Mouse (Mus musculus) midbrain, postnatal 0 days (tissue): Measurements from ENCODE around the gene Rrnad1. TPM values are rescaled to one million over a fixed set of nuclear protein-coding genes. Genes with fewer than 3 reads are reported as not detected.

Source experiments
- ATAC-seq: fragments of 200-750 bp; cut with Nextera tagmentation; 2 replicates; pipeline ENCODE4 v1.8.0; 2017; ENCODE audit warnings: moderate number of reproducible peaks, mild to moderate bottlenecking, moderate TSS enrichment, moderate library complexity; ENCODE audit not compliant: low FRiP score
- DNase-seq: peaks from one replicate; pipeline ENCODE4 v3.0.0-alpha.2; 2015; ENCODE audit warnings: low spot score
- H3K27ac ChIP-seq: fragments of 300-500 bp; sonication (generic); 2 replicates; pipeline ENCODE4 v1.5.1; 2014; ENCODE audit warnings: low read depth, mild to moderate bottlenecking, low read length, mixed read lengths
- H3K27me3 ChIP-seq: fragments of 300-500 bp; sonication (generic); 2 replicates; pipeline ENCODE4 v1.6.1; 2014; ENCODE audit warnings: low read length, control low read depth, mixed read lengths; ENCODE audit not compliant: insufficient read depth
- H3K36me3 ChIP-seq: fragments of 300-500 bp; sonication (generic); 2 replicates; pipeline ENCODE4 v1.6.1; 2014; ENCODE audit warnings: low read length, control low read depth, mixed read lengths; ENCODE audit not compliant: insufficient read depth
- H3K4me1 ChIP-seq: fragments of 300-500 bp; sonication (generic); 2 replicates; pipeline ENCODE4 v1.6.1; 2014; ENCODE audit warnings: mild to moderate bottlenecking, control low read depth, antibody characterized with exemption, low read length, mixed read lengths; ENCODE audit not compliant: insufficient read depth
- H3K4me2 ChIP-seq: fragments of 300-500 bp; sonication (generic); 2 replicates; pipeline ENCODE4 v1.6.1; 2014; ENCODE audit warnings: low read depth, mild to moderate bottlenecking, low read length, mixed read lengths; ENCODE audit not compliant: poor library complexity, severe bottlenecking
- H3K4me3 ChIP-seq: fragments of 300-500 bp; sonication (generic); 2 replicates; pipeline ENCODE4 v1.5.1; 2014; ENCODE audit warnings: low read depth, mild to moderate bottlenecking, low read length, moderate library complexity
- H3K9ac ChIP-seq: fragments of 300-500 bp; sonication (generic); replicated peaks from 2 replicates; pipeline ENCODE4 v1.6.1; 2014; ENCODE audit warnings: mild to moderate bottlenecking, low read length, moderate library complexity, mixed read lengths; ENCODE audit not compliant: poor library complexity, severe bottlenecking
- H3K9me3 ChIP-seq: fragments of 300-500 bp; sonication (generic); 2 replicates; pipeline ENCODE4 v1.6.1; 2016; ENCODE audit warnings: low read length, control low read depth
- CTCF ChIP-seq: IDR thresholded peaks from 2 replicates; pipeline ENCODE4 v1.5.1; 2016; ENCODE audit warnings: antibody characterized with exemption, mild to moderate bottlenecking
- WGBS: fragments of 180-500 bp; shearing (Covaris S2); extraction: QIAGEN DNeasy Blood & Tissue Kit; methylation state at CpG from one replicate; pipeline ENCODE4 v1.1.7; 2014; 5-methylcytosine and 5-hydroxymethylcytosine counted together
- polyA plus RNA-seq: library from polyadenylated mRNA; unstranded; fragments of >200 nt; fragmentation: Nextera tagmentation; extraction: Ambion mirVana; gene quantifications from 2 replicates; pipeline ENCODE4 v1.2.1, GENCODE M21; 2015
- total RNA-seq: library from RNA; depleted of rRNA; stranded (reverse); fragments of >200 nt; gene quantifications from 2 replicates; pipeline ENCODE4 v1.2.3, GENCODE M21; 2014

Gene Rrnad1
- total and polyA plus RNA-seq, 2 experiments from 2014 or later: 17.6 to 27.8 TPM

GRCm38 (mm10) chr3:87909874-87910273, 20.6 kb downstream of the Rrnad1 start:
- Histone ChIP-seq H3K9me3 (no peaks in the 10 kb centered on the region), H3K4me3 (peak overlapping the region; percentile 32), H3K27me3 (no peaks in the 10 kb centered on the region), H3K4me2 (peak overlapping the region; percentile 61), H3K4me1 (peaks cover 20% of the 10 kb centered on the region), H3K9ac (peak overlapping the region; percentile 24; the same call in 1 of the 2 replicates), H3K27ac (peak overlapping the region; percentile 72; the same call in 1 of the 2 replicates), H3K36me3 (peaks cover 15% of the 10 kb centered on the region)
- DNase-seq (no peak), ATAC-seq (no peak)
- no peak for TF ChIP-seq CTCF
- WGBS: 11% methylated on average over 4 of the region's 4 CpGs

DNA sequence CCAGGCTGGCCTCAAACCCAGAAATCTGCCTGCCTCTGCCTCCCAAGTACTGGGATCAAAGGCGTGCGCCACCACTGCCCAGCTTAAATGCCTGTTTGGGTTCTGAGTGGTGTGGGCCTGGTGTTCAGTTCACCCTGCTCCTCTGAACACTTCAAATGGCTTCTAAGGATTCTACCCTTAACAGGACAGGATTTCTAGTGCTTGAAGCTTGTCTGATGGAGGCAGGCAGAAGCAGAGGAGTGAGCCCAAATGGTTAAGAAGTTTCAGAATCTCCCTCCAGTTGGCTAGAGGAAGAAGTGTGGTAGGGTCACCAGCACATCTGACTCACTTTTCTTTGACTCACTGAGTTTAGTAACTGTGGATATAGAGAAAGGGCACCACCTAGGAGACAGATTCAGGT, 21.1 kb downstream of the Rrnad1 start:
- Histone ChIP-seq H3K4me1 (peaks cover 20% of the 10 kb centered on the region), H3K4me3 (no peak overlapping the region), H3K27me3 (no peaks in the 10 kb centered on the region), H3K9ac (no peak overlapping the region), H3K4me2 (no peak overlapping the region; the same call in 1 of the 2 replicates), H3K36me3 (peaks cover 11% of the 10 kb centered on the region), H3K9me3 (no peaks in the 10 kb centered on the region), H3K27ac (no peak overlapping the region)
- 89% methylated on average over 2 of the region's 2 CpGs for WGBS
- ATAC-seq: no peak
- no peak for DNase-seq
- TF ChIP-seq CTCF: no peak

DNA sequence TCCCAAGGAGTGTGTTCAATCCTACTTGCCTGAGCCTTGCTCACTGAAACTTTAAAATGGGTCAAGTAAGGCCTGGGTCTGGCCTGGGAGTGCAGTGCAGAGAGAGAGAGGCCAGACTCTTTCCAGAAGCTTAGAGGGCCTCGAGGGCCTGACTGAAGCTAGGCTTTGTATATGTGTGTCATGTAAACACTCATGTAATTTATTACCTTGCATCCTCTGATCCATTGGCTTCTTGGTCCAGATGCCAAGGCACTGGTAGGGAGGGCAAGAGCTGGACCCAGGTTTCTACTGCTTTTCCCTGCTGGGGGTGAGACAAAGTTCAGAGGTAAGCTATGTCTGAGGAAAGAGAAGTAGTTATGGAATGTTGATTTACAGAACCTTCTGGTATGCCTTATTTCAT, 22.6 kb downstream of the Rrnad1 start:
- 0% methylated on average over 1 of the region's 1 CpGs for WGBS
- no peak overlapping the region for H3K27ac ChIP-seq
- ATAC-seq (no peak), DNase-seq (no peak)
- no peaks in the 10 kb centered on the region for H3K27me3 ChIP-seq
- H3K9me3 ChIP-seq: no peaks in the 10 kb centered on the region
- H3K4me1 ChIP-seq: peaks cover 20% of the 10 kb centered on the region
- TF ChIP-seq CTCF: no peak
- 0 out of 2 replicates have a peak overlapping the region, but pooled peaks have one; percentile 74 for H3K9ac ChIP-seq
- H3K4me2 ChIP-seq: peak overlapping the region; percentile 98
- peak overlapping the region; percentile 84 for H3K4me3 ChIP-seq
- no peaks in the 10 kb centered on the region for H3K36me3 ChIP-seq

- ATAC-seq: no peak
- peak; percentile 35 for DNase-seq
- Histone ChIP-seq H3K36me3 (no peaks in the 10 kb centered on the region), H3K4me1 (peaks cover 20% of the 10 kb centered on the region), H3K4me2 (peak overlapping the region; percentile 98), H3K9me3 (no peaks in the 10 kb centered on the region), H3K27me3 (no peaks in the 10 kb centered on the region), H3K27ac (peak overlapping the region; percentile 87), H3K9ac (peak overlapping the region; percentile 74), H3K4me3 (peak overlapping the region; percentile 84)
- 1% methylated on average over 27 of the region's 27 CpGs for WGBS
- no peak for TF ChIP-seq CTCF
Observed at GRCm38 (mm10) chr3:87906981-87907857, 23.3 kb downstream of the Rrnad1 start.

GRCm38 (mm10) chr3:87906601-87906980, 23.9 kb downstream of the Rrnad1 start:
- H3K9me3 ChIP-seq: no peaks in the 10 kb centered on the region
- no peak; the same call in 1 of the 2 replicates for ATAC-seq
- peak overlapping the region; percentile 84 for H3K4me3 ChIP-seq
- H3K4me1 ChIP-seq: peaks cover 20% of the 10 kb centered on the region
- no peaks in the 10 kb centered on the region for H3K36me3 ChIP-seq
- peak overlapping the region; percentile 74 for H3K9ac ChIP-seq
- peak overlapping the region; percentile 98 for H3K4me2 ChIP-seq
- peak overlapping the region; percentile 87 for H3K27ac ChIP-seq
- no peaks in the 10 kb centered on the region for H3K27me3 ChIP-seq
- 2% methylated on average over 36 of the region's 47 CpGs for WGBS
- no peak for TF ChIP-seq CTCF
- no peak for DNase-seq

DNA sequence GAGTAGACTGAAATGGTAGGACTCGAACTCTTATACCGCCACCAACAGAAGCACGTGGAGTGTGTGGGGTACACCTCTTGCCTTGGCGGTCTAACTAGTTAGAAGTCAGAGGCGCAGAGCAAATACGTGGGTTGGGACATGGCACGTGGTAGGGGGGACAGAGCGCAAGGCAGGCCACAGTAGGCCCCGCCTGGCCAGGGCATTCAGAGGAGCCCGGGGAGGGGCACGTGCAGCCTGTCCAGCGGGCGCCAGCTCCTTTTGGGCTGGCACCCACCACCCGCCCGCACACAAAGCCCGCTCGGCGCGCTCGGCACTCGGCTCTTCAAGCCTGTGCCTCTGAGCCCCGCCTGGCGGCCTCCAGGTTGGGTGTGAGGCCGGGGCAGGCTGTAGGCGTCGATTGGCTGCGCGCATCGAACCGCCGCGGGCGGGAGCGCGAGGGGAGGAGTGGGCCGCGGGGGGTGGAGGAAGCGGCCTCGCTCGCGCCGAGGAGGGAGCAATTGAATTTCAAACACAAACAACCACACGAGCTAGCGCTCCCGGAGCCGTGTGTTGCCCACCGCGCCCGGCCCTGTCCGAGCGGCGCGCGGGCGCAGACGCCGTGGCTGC, 24.5 kb downstream of the Rrnad1 start, which contains the start of gene Hdgf:
Hdgf (plus strand) TSS at position 442 of the 606 bp plus-strand sequence.
- DNase-seq (peak; percentile 98), ATAC-seq (peak; percentile 95)
- Histone ChIP-seq H3K9me3 (no peaks in the 10 kb centered on the region), H3K4me1 (peaks cover 20% of the 10 kb centered on the region), H3K4me2 (peak within 1 kb of the TSS; percentile 98), H3K36me3 (no peaks in the 10 kb centered on the region), H3K9ac (peak within 1 kb of the TSS; percentile 74), H3K4me3 (peak within 1 kb of the TSS; percentile 84), H3K27me3 (no peaks in the 10 kb centered on the region), H3K27ac (peak within 1 kb of the TSS; percentile 87)
- under 1% methylated on average over 51 of the region's 57 CpGs for WGBS
- TF ChIP-seq CTCF: peak; percentile 64
